Mouse (Mus musculus) myocyte (in vitro differentiated cells): ENCODE results near the gene Tbc1d17.

Experiments used
- CEBPB ChIP-seq: IDR thresholded peaks from 2 replicates; pipeline ENCODE4 v1.6.1; 2011; ENCODE audit warnings: mild to moderate bottlenecking, moderate library complexity; ENCODE audit not compliant: poor library complexity, insufficient read depth, severe bottlenecking
- POLR2A ChIP-seq: IDR thresholded peaks from one replicate; pipeline ENCODE4 v1.6.1; 2011; ENCODE audit warnings: low read depth, mild to moderate bottlenecking, control low read depth, moderate library complexity; ENCODE audit not compliant: insufficient read length
- POLR2AphosphoS2 ChIP-seq: IDR thresholded peaks from one replicate; pipeline ENCODE4 v1.6.1; 2011; ENCODE audit warnings: low read depth, control low read depth; ENCODE audit not compliant: insufficient read length
- USF1 ChIP-seq: IDR thresholded peaks from one replicate; pipeline ENCODE4 v1.6.1; 2011; ENCODE audit warnings: low read depth, mild to moderate bottlenecking, control low read depth, moderate library complexity

DNA sequence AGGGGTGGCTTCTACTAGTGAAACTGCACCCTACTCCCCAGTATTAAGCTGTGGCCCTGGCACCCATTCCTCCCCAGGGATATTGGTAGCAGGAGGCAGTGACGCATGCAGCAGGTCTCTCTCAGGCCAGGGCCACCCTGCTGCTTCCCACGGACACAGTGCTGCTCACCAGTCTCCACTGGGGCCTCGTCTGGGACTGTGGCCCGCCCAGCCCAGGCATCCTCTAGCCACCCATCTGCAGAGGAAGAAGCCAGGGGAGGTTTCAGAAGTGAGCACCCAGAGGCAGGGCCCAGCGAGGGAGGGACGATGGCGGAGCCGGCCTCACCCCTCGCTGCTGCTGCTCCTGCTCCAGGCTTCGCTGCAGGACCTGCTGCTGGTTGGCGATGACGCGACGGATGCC, 14.3 kb upstream of the Tbc1d17 start:
- TF ChIP-seq POLR2AphosphoS2 (no peak), POLR2A (peak; percentile 32), CEBPB (no peak), USF1 (no peak)
